Mouse (Mus musculus) hindlimb bud, embryonic 11.5 days (tissue): ENCODE data around the gene Washc4.

Source experiments
- DNase-seq: peaks from one replicate; pipeline ENCODE4 v3.0.0-alpha.2; 2012; ENCODE audit warnings: low read depth, low spot score; ENCODE audit errors: extremely low spot score

The Washc4 gene

GRCm38 (mm10) chr10:83594526-83594925 lies 51.0 kb downstream of the Washc4 start:
- no peak for DNase-seq

- no peak for DNase-seq
These were observed 57.1 kb downstream of the Washc4 start for GRCm38 (mm10) chr10:83600650-83601049.

- no peak for DNase-seq
These were observed 60.5 kb downstream of the Washc4 start for GRCm38 (mm10) chr10:83603956-83604564.

GRCm38 (mm10) chr10:83605637-83606183 lies 62.2 kb downstream of the Washc4 start:
- DNase-seq = no peak

GRCm38 (mm10) chr10:83607111-83607510 lies 63.6 kb downstream of the Washc4 start:
- no peak for DNase-seq

- no peak for DNase-seq
These were observed 65.0 kb downstream of the Washc4 start for GRCm38 (mm10) chr10:83608596-83608995.

- no peak for DNase-seq
These were observed 67.0 kb downstream of the Washc4 start for GRCm38 (mm10) chr10:83610518-83610917.

GRCm38 (mm10) chr10:83611863-83612262 lies 68.3 kb downstream of the Washc4 start:
- no peak for DNase-seq

- DNase-seq = no peak
These were observed 69.2 kb downstream of the Washc4 start for GRCm38 (mm10) chr10:83612648-83613215.

GRCm38 (mm10) chr10:83617366-83617765 lies 73.8 kb downstream of the Washc4 start:
- no peak for DNase-seq

GRCm38 (mm10) chr10:83618819-83619440 lies 75.4 kb downstream of the Washc4 start:
- no peak for DNase-seq

GRCm38 (mm10) chr10:83620350-83621055 lies 77.0 kb downstream of the Washc4 start:
- no peak for DNase-seq

GRCm38 (mm10) chr10:83624065-83624464 lies 80.5 kb downstream of the Washc4 start:
- DNase-seq = no peak

- no peak for DNase-seq
These were observed 81.3 kb downstream of the Washc4 start for GRCm38 (mm10) chr10:83624841-83625240.

GRCm38 (mm10) chr10:83627113-83627687 lies 83.6 kb downstream of the Washc4 start:
- DNase-seq = no peak

- DNase-seq = no peak
These were observed 84.7 kb downstream of the Washc4 start for GRCm38 (mm10) chr10:83628241-83628640.

GRCm38 (mm10) chr10:83629190-83629781 lies 85.7 kb downstream of the Washc4 start:
- no peak for DNase-seq

- no peak for DNase-seq
These were observed 86.3 kb downstream of the Washc4 start for GRCm38 (mm10) chr10:83629878-83630277.

- no peak for DNase-seq
These were observed 87.3 kb downstream of the Washc4 start for GRCm38 (mm10) chr10:83630899-83631298.

GRCm38 (mm10) chr10:83631775-83632174 lies 88.2 kb downstream of the Washc4 start:
- no peak for DNase-seq
